Mouse (Mus musculus) lung, adult 2 months (tissue): ENCODE results near the gene Serpinb3b. TPM values are rescaled to one million over a fixed set of nuclear protein-coding genes. Genes with fewer than 3 reads are reported as not detected.
"Not testable (repeated sequence)": the region's sequence is repeated elsewhere in the genome, so short reads cannot be mapped to it uniquely, and the experiment has no call there.

Experiments
- DNase-seq: peaks from one replicate; pipeline ENCODE4 v3.0.0; 2022
- H3K4me1 ChIP-seq: fragments of 200-500 bp; 2 replicates; pipeline ENCODE4 v1.6.1; 2011; ENCODE audit warnings: low read length; ENCODE audit not compliant: control insufficient read depth, insufficient read depth
- H3K4me3 ChIP-seq: fragments of 200-500 bp; replicated peaks from 2 replicates; pipeline ENCODE3; 2011; ENCODE audit warnings: low read depth, mild to moderate bottlenecking, control low read depth, low read length; ENCODE audit errors: extremely low read depth
- WGBS: fragments of 180-500 bp; shearing (Covaris S2); methylation state at CpG from one replicate; pipeline ENCODE4 v1.1.7; 2018; 5-methylcytosine and 5-hydroxymethylcytosine counted together
- polyA plus RNA-seq: library from polyadenylated mRNA; depleted of rRNA; stranded (reverse); fragments of >200 nt; gene quantifications from 2 replicates; pipeline ENCODE4 v1.2.3, GENCODE M21; 2012; rRNA removed

The Serpinb3b gene
- 0.28 TPM in 1 of 2 replicates, not detected in the other for polyA plus RNA-seq

- H3K4me3 ChIP-seq, H3K4me1 ChIP-seq, DNase-seq: not testable (repeated sequence)
These were observed at the start of gene Serpinb3b, which contains the start of gene Serpinb3c for GRCm38 (mm10) chr1:107278261-107278660. Serpinb3b (minus strand) TSS chr1:107278361. Serpinb3c (minus strand) TSS chr1:107278371.

GRCm38 (mm10) chr1:107243170-107243569 lies 35.0 kb downstream of the Serpinb3b start:
- not testable (repeated sequence) for H3K4me1 ChIP-seq, H3K4me3 ChIP-seq, DNase-seq
- WGBS, result 36% methylated on average over 3 of the region's 3 CpGs

GRCm38 (mm10) chr1:107217276-107217675 lies 60.9 kb downstream of the Serpinb3b start:
- H3K4me3 ChIP-seq, DNase-seq: not testable (repeated sequence)
- 72% methylated on average over 1 of the region's 1 CpGs for WGBS

GRCm38 (mm10) chr1:107127453-107127852 lies 150.7 kb downstream of the Serpinb3b start:
- H3K4me3 ChIP-seq, DNase-seq, H3K4me1 ChIP-seq: not testable (repeated sequence)

More at GRCm38 (mm10) chr1:107217276-107217675, 60.9 kb downstream of the Serpinb3b start:
- not testable (repeated sequence) for H3K4me1 ChIP-seq

Other genes starting within 250 kb of the Serpinb3b start
- gene Serpinb3a, start 226.1 kb downstream of the Serpinb3b start, polyA plus RNA-seq, result 28.3 TPM in 1 of 2 replicates, not detected in the other
- not detected in 2 replicates for gene Serpinb3d, start 194.9 kb downstream of the Serpinb3b start, polyA plus RNA-seq
- 0.18 TPM in 1 of 2 replicates, not detected in the other for gene Serpinb3c, start within 50 bp of the Serpinb3b start, polyA plus RNA-seq
- 2.4 TPM in 1 of 2 replicates, not detected in the other for gene Serpinb11, start 82.8 kb upstream of the Serpinb3b start, polyA plus RNA-seq
- 1.3 TPM in 1 of 2 replicates, not detected in the other for gene Serpinb7, start 121.3 kb upstream of the Serpinb3b start, polyA plus RNA-seq
- gene Serpinb2, start 233.1 kb upstream of the Serpinb3b start, polyA plus RNA-seq, result 0.26 and 3.8 TPM in 2 replicates